Mouse (Mus musculus) mesoderm, embryonic 11.5 days (tissue): ENCODE measurements around the gene Amz1.

Source experiments
- DNase-seq: peaks from one replicate; pipeline ENCODE4 v3.0.0-alpha.2; 2012; ENCODE audit warnings: low read depth, low spot score

Gene Amz1

GRCm38 (mm10) chr5:140726062-140726839, 2.3 kb downstream of the Amz1 start:
- DNase-seq: no peak

GRCm38 (mm10) chr5:140726946-140727740, 3.2 kb downstream of the Amz1 start:
- no peak for DNase-seq

- DNase-seq: no peak
Observed at GRCm38 (mm10) chr5:140731040-140731797, 7.3 kb downstream of the Amz1 start.

GRCm38 (mm10) chr5:140732195-140732594, 8.3 kb downstream of the Amz1 start:
- DNase-seq: no peak

- DNase-seq: no peak
Observed at GRCm38 (mm10) chr5:140733336-140733735, 9.4 kb downstream of the Amz1 start.

GRCm38 (mm10) chr5:140735297-140735696, 11.4 kb downstream of the Amz1 start:
- DNase-seq: peak; percentile 49

- DNase-seq: no peak
Observed at GRCm38 (mm10) chr5:140736166-140736565, 12.2 kb downstream of the Amz1 start.

GRCm38 (mm10) chr5:140739813-140740212, 15.9 kb downstream of the Amz1 start:
- no peak for DNase-seq

GRCm38 (mm10) chr5:140741040-140741439, 17.1 kb downstream of the Amz1 start:
- DNase-seq: no peak

- no peak for DNase-seq
Observed at GRCm38 (mm10) chr5:140741877-140742276, 17.9 kb downstream of the Amz1 start.

GRCm38 (mm10) chr5:140743706-140744131, 19.8 kb downstream of the Amz1 start:
- no peak for DNase-seq

- DNase-seq: no peak
Observed at GRCm38 (mm10) chr5:140748425-140748824, 24.5 kb downstream of the Amz1 start.

- DNase-seq: peak; percentile 86
Observed at GRCm38 (mm10) chr5:140749062-140749875, 25.3 kb downstream of the Amz1 start.

GRCm38 (mm10) chr5:140750925-140751324, 27.0 kb downstream of the Amz1 start:
- peak; percentile 44 for DNase-seq

- no peak for DNase-seq
Observed at GRCm38 (mm10) chr5:140752041-140752440, 28.1 kb downstream of the Amz1 start.

GRCm38 (mm10) chr5:140752639-140753038, 28.7 kb downstream of the Amz1 start:
- no peak for DNase-seq

- no peak for DNase-seq
Observed at GRCm38 (mm10) chr5:140753223-140753622, 29.3 kb downstream of the Amz1 start.

GRCm38 (mm10) chr5:140758864-140759263, 34.9 kb downstream of the Amz1 start:
- DNase-seq: no peak

- DNase-seq: no peak
Observed at GRCm38 (mm10) chr5:140762540-140762939, 38.6 kb downstream of the Amz1 start.

GRCm38 (mm10) chr5:140764921-140765613, 41.1 kb downstream of the Amz1 start:
- no peak for DNase-seq

GRCm38 (mm10) chr5:140766566-140766965, 42.6 kb downstream of the Amz1 start:
- no peak for DNase-seq
